ENCODE assay signal across 8 mouse cellular contexts in the genomic region with DNA sequence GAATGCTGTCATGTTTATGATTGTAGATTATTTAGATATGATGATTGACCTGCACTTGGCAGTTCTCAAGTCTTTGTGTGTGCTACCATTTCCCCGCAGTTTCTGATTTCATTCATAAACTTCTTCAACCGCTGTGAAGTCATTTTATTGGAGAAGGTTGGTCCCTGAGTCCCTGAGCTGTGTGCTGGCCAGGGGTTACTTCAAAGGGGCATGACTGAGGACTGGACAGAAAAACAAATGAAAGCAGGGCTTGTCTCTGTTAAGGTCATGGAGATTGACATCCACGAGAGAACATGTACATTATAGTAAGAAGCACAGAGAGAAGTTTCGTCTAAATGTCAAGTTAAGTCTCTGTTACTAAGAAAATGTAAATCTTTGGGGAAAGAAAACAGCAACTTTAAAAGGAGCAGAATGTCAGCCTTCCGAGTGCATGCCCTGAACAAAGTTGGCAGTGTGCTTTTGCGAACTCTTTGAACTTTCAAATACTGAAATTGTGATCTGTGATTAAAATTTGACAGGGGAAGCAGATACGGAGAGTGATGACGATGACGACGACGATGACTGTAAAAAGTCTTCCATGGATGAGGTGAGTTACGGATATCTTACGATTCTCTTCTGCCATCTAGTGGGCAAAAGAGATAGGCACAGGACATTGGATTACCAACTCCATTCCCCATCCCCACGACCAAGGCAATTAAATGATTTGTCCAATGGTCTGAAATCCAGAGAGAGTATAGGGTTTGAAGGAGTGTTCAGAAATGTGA.
DNase-seq lines count a peak whose midpoint lies in the region; ATAC-seq and TF ChIP-seq lines count a peak whose summit lies in the region.

No protein-coding gene starts in this region.

- H3K9me3 ChIP-seq in MEL (replicated peaks; ENCODE audit: insufficient read depth, low read length): no peaks in the 10 kb centered on the region
- no peaks in the 10 kb centered on the region for H3K9me3 ChIP-seq in intestine, embryonic 15.5 days
- H3K9me3 ChIP-seq in midbrain, embryonic 12.5 days: no peaks in the 10 kb centered on the region

- no peak overlapping the region for H3K9ac ChIP-seq in MEL (ENCODE audit: control insufficient read depth, low read depth, low read length, poor library complexity, severe bottlenecking)
- H3K9ac ChIP-seq in intestine, embryonic 15.5 days: no peak overlapping the region
- H3K9ac ChIP-seq in midbrain, embryonic 12.5 days (replicated peaks): no peak overlapping the region

- no peak for TF ChIP-seq EP300 in MEL (IDR thresholded peaks at IDR 0.05; ENCODE audit: low read depth in 1 of 2, low read length in 2 of 2)

- TF ChIP-seq CTCF in MEL (IDR thresholded peaks at IDR 0.05 in 2 of 3, conservative IDR thresholded peaks at IDR 0.05 in 1 of 3; ENCODE audit: control insufficient read depth in 1 of 3, insufficient read depth in 1 of 3, low read depth in 2 of 3, low read length in 3 of 3, poor library complexity in 1 of 3, severe bottlenecking in 1 of 3): peak; percentile 22 to 68 (median 57); a peak in 5 of 6 replicates

- H3K27me3 ChIP-seq in MEL (ENCODE audit: control insufficient read depth in 1 of 2, insufficient read depth in 2 of 2, low read length in 2 of 2): no peaks in the 10 kb centered on the region
- no peaks in the 10 kb centered on the region for H3K27me3 ChIP-seq in intestine, embryonic 15.5 days (replicated peaks)
- peaks cover 6% of the 10 kb centered on the region for H3K27me3 ChIP-seq in midbrain, embryonic 12.5 days

- H3K4me1 ChIP-seq in MEL (ENCODE audit: control insufficient read depth in 1 of 2, insufficient read depth in 2 of 2, low read length in 2 of 2): peaks cover 0 to 2% of the 10 kb centered on the region in 2 experiments; a peak in 2 of 4 replicates
- 0 out of 2 replicates have a peak, but pooled peaks cover 3% of the 10 kb centered on the region for H3K4me1 ChIP-seq in intestine, embryonic 15.5 days (replicated peaks)
- H3K4me1 ChIP-seq in midbrain, embryonic 12.5 days: no peaks in the 10 kb centered on the region

- peak; percentile 73 for TF ChIP-seq RAD21 in MEL (IDR thresholded peaks at IDR 0.05; ENCODE audit: low read depth, low read length)

- H3K4me2 ChIP-seq in intestine, embryonic 15.5 days (replicated peaks): peak overlapping the region; percentile 40
- H3K4me2 ChIP-seq in midbrain, embryonic 12.5 days (replicated peaks): peak overlapping the region; percentile 45

- no peak overlapping the region for H3K27ac ChIP-seq in MEL (ENCODE audit: control insufficient read depth, low read depth, low read length)
- H3K27ac ChIP-seq in intestine, embryonic 15.5 days: no peak overlapping the region
- H3K27ac ChIP-seq in midbrain, embryonic 12.5 days (replicated peaks): no peak overlapping the region

- no peaks in the 10 kb centered on the region for H3K36me3 ChIP-seq in MEL (ENCODE audit: control insufficient read depth in 1 of 2, insufficient read depth in 2 of 2, low read length in 2 of 2)
- no peaks in the 10 kb centered on the region for H3K36me3 ChIP-seq in intestine, embryonic 15.5 days
- H3K36me3 ChIP-seq in midbrain, embryonic 12.5 days: no peaks in the 10 kb centered on the region

- peak; percentile 89 for DNase-seq in 3T3-L1 (ENCODE audit: low read depth, low spot score)
- DNase-seq in MEL (ENCODE audit: low read depth, low spot score): peak; percentile 57
- peak; percentile 78 to 88 for DNase-seq in cerebellum, postnatal 10 days
- DNase-seq in frontal cortex, adult 2 months (ENCODE audit: extremely low spot score in 1 of 2, low spot score in 1 of 2): peak; percentile 58 to 89
- peak; percentile 26 to 77 for DNase-seq in left cerebral cortex, adult 9 months (ENCODE audit: low spot score in 2 of 2)
- DNase-seq in telencephalon, adult 2 months (ENCODE audit: low read depth, low spot score): peak; percentile 42

- ATAC-seq in intestine, embryonic 15.5 days: no peak
- peak; percentile 64 for ATAC-seq in midbrain, embryonic 12.5 days (ENCODE audit: low FRiP score, low read depth)

- 10% methylated on average over 14 of the region's 14 CpGs for WGBS in intestine, embryonic 15.5 days
- WGBS in midbrain, embryonic 12.5 days: 13% methylated on average over 14 of the region's 14 CpGs

- no peak for TF ChIP-seq POLR2A in MEL (IDR thresholded peaks at IDR 0.05; ENCODE audit: control insufficient read depth in 1 of 2, insufficient read depth in 1 of 2, low read depth in 1 of 2, low read length in 2 of 2, poor library complexity in 1 of 2)

- no peaks in the 10 kb centered on the region for H3K79me2 ChIP-seq in MEL (ENCODE audit: control insufficient read depth, insufficient read depth, low read length, poor library complexity)

- H3K4me3 ChIP-seq in MEL (ENCODE audit: control insufficient read depth in 1 of 2, insufficient read depth in 1 of 2, low read depth in 2 of 2, low read length in 2 of 2): peak overlapping the region in 1 of 2 experiments; percentile 31; a peak in 1 of 4 replicates
- H3K4me3 ChIP-seq in intestine, embryonic 15.5 days (replicated peaks): no peak overlapping the region
- 0 out of 2 replicates have a peak overlapping the region, but pooled peaks have one; percentile 11 for H3K4me3 ChIP-seq in midbrain, embryonic 12.5 days

TF ChIP-seq in MEL, 35 proteins besides CTCF, POLR2A, EP300 and RAD21:
- no peak for TF ChIP-seq JUND (IDR thresholded peaks at IDR 0.05; ENCODE audit: low read depth, low read length)
- no peak for TF ChIP-seq MXI1 (IDR thresholded peaks at IDR 0.05; ENCODE audit: low read depth, low read length)
- 0 out of 2 replicates have a peak, but pooled peaks have one; percentile 16 for TF ChIP-seq RCOR1 (IDR thresholded peaks at IDR 0.05; ENCODE audit: low read depth, low read length)
- no peak for TF ChIP-seq BHLHE40 (IDR thresholded peaks at IDR 0.05; ENCODE audit: borderline replicate concordance, low read depth, low read length)
- TF ChIP-seq ZKSCAN1 (IDR thresholded peaks at IDR 0.05; ENCODE audit: low read depth, low read length): no peak
- no peak for TF ChIP-seq GABPA (IDR thresholded peaks at IDR 0.05; ENCODE audit: low read depth, low read length)
- no peak for TF ChIP-seq TCF12 (IDR thresholded peaks at IDR 0.05; ENCODE audit: low read depth, low read length)
- peak; percentile 52; the same call in 1 of the 2 replicates for TF ChIP-seq ZC3H11A (IDR thresholded peaks at IDR 0.05; ENCODE audit: low read depth, low read length)
- no peak for TF ChIP-seq MYB (IDR thresholded peaks at IDR 0.05; ENCODE audit: low read depth, low read length)
- TF ChIP-seq ELF1 (IDR thresholded peaks at IDR 0.05; ENCODE audit: low read depth, low read length): no peak
- TF ChIP-seq HCFC1 (IDR thresholded peaks at IDR 0.05; ENCODE audit: low read depth, low read length): no peak
- no peak for TF ChIP-seq ZNF384 (IDR thresholded peaks at IDR 0.05; ENCODE audit: low read depth, low read length)
- TF ChIP-seq GATA1 (IDR thresholded peaks at IDR 0.05; ENCODE audit: low read depth, low read length): 0 out of 2 replicates have a peak, but pooled peaks have one; percentile 5
- no peak for TF ChIP-seq TAL1 (IDR thresholded peaks at IDR 0.05; ENCODE audit: low read length)
- no peak for TF ChIP-seq USF2 (IDR thresholded peaks at IDR 0.05; ENCODE audit: borderline replicate concordance in 1 of 2, insufficient read depth in 1 of 2, low read depth in 1 of 2, low read length in 2 of 2)
- TF ChIP-seq MYC (IDR thresholded peaks at IDR 0.05; ENCODE audit: low read depth, low read length): no peak
- no peak for TF ChIP-seq MAFK (IDR thresholded peaks at IDR 0.05; ENCODE audit: borderline replicate concordance, low read depth, low read length)
- TF ChIP-seq SMC3 (IDR thresholded peaks at IDR 0.05; ENCODE audit: low read depth, low read length): peak; percentile 67
